Mouse (Mus musculus): ENCODE measurements around the gene Lum.

- no peak for TF ChIP-seq CTCF (IDR thresholded peaks at IDR 0.05; ENCODE audit: extremely low read depth, insufficient read length, insufficient replicate concordance, low read depth, low read length)
- TF ChIP-seq POLR2A (IDR thresholded peaks at IDR 0.05; ENCODE audit: low read depth, low read length): no peak
These were observed 30.8 kb downstream of the Lum start for GRCm38 (mm10) chr10:97595680-97596079.

Data from small intestine, adult 2 months (tissue).